Mouse (Mus musculus): ENCODE measurements around the gene Gsx2.

- TF ChIP-seq GATA1 (IDR thresholded peaks at IDR 0.05; ENCODE audit: borderline replicate concordance, low read length) (no peak), FLI1 (IDR thresholded peaks at IDR 0.05; ENCODE audit: low read length) (no peak)
These were observed 1.3 kb upstream of the Gsx2 start for GRCm38 (mm10) chr5:75074132-75074531.

All from megakaryocyte, embryonic 14.5 days (primary cell).